Mouse (Mus musculus) limb, embryonic 10.5 days (tissue): Measurements from ENCODE around the gene Rhob. TPM values are rescaled to one million over a fixed set of nuclear protein-coding genes. Genes with fewer than 3 reads are reported as not detected.

Experiments
- DNase-seq: peaks from one replicate; pipeline ENCODE4 v3.0.0-alpha.2; 2017; ENCODE audit warnings: low spot score
- H3K27ac ChIP-seq: fragments of 300-500 bp; sonication (generic); 2 replicates; pipeline ENCODE4 v1.5.1; 2016; ENCODE audit warnings: mild to moderate bottlenecking
- H3K27me3 ChIP-seq: fragments of 300-500 bp; sonication (generic); 2 replicates; pipeline ENCODE4 v1.6.1; 2016; ENCODE audit warnings: low read depth, mild to moderate bottlenecking; ENCODE audit not compliant: poor library complexity, severe bottlenecking
- H3K36me3 ChIP-seq: fragments of 300-500 bp; sonication (generic); 2 replicates; pipeline ENCODE4 v1.6.1; 2016; ENCODE audit warnings: mild to moderate bottlenecking, moderate library complexity
- H3K4me1 ChIP-seq: fragments of 300-500 bp; sonication (generic); 2 replicates; pipeline ENCODE4 v1.6.1; 2016
- H3K4me3 ChIP-seq: fragments of 300-500 bp; sonication (generic); 2 replicates; pipeline ENCODE4 v1.5.1; 2016; ENCODE audit warnings: mild to moderate bottlenecking, moderate library complexity
- H3K9me3 ChIP-seq: fragments of 300-500 bp; sonication (generic); replicated peaks from 2 replicates; pipeline ENCODE4 v1.6.1; 2016; ENCODE audit warnings: mild to moderate bottlenecking
- WGBS: fragments of 180-500 bp; shearing (Covaris S2); methylation state at CpG from one replicate; pipeline ENCODE4 v1.1.7; 2016; 5-methylcytosine and 5-hydroxymethylcytosine counted together
- polyA plus RNA-seq: library from polyadenylated mRNA; unstranded; fragments of >200 nt; fragmentation: Nextera tagmentation; extraction: Ambion mirVana; gene quantifications from 2 replicates; pipeline ENCODE4 v1.2.1, GENCODE M21; 2016

Rhob gene
- polyA plus RNA-seq, 1 experiment from 2014 or later, result 14.7 TPM

- Histone ChIP-seq H3K9me3 (no peaks in the 10 kb centered on the region), H3K27ac (0 out of 2 replicates have a peak overlapping the region, but pooled peaks have one; percentile 0), H3K4me3 (no peak overlapping the region), H3K36me3 (no peaks in the 10 kb centered on the region), H3K27me3 (no peaks in the 10 kb centered on the region), H3K4me1 (no peaks in the 10 kb centered on the region)
- WGBS, result 77% methylated on average over 5 of the region's 5 CpGs
- no peak for DNase-seq
These were observed 11.7 kb downstream of the Rhob start for GRCm38 (mm10) chr12:8487959-8488651.

- Histone ChIP-seq H3K36me3 (no peaks in the 10 kb centered on the region), H3K4me3 (no peak overlapping the region), H3K9me3 (no peaks in the 10 kb centered on the region), H3K4me1 (no peaks in the 10 kb centered on the region), H3K27ac (no peak overlapping the region), H3K27me3 (no peaks in the 10 kb centered on the region)
- no peak for DNase-seq
- WGBS, result 77% methylated on average over 1 of the region's 1 CpGs
These were observed 12.5 kb downstream of the Rhob start for GRCm38 (mm10) chr12:8487281-8487680.

GRCm38 (mm10) chr12:8485247-8485646, 14.6 kb downstream of the Rhob start:
- Histone ChIP-seq H3K4me1 (0 out of 2 replicates have a peak, but pooled peaks cover 4% of the 10 kb centered on the region), H3K36me3 (no peaks in the 10 kb centered on the region), H3K4me3 (no peak overlapping the region), H3K27me3 (no peaks in the 10 kb centered on the region), H3K27ac (no peak overlapping the region), H3K9me3 (no peaks in the 10 kb centered on the region)
- DNase-seq, result no peak
- WGBS, result 77% methylated on average over 7 of the region's 7 CpGs

- Histone ChIP-seq H3K9me3 (no peaks in the 10 kb centered on the region), H3K27ac (no peak overlapping the region), H3K27me3 (no peaks in the 10 kb centered on the region), H3K4me1 (0 out of 2 replicates have a peak, but pooled peaks cover 4% of the 10 kb centered on the region), H3K4me3 (no peak overlapping the region), H3K36me3 (no peaks in the 10 kb centered on the region)
- DNase-seq, result no peak
- WGBS, result 76% methylated on average over 2 of the region's 2 CpGs
These were observed 17.6 kb downstream of the Rhob start for GRCm38 (mm10) chr12:8482169-8482568.

GRCm38 (mm10) chr12:8474836-8475387, 24.9 kb downstream of the Rhob start:
- H3K27ac ChIP-seq, result no peak overlapping the region
- no peaks in the 10 kb centered on the region for H3K36me3 ChIP-seq
- H3K4me1 ChIP-seq, result no peaks in the 10 kb centered on the region
- H3K4me3 ChIP-seq, result no peak overlapping the region
- no peaks in the 10 kb centered on the region for H3K27me3 ChIP-seq
- 72% methylated on average over 6 of the region's 6 CpGs for WGBS
- DNase-seq, result no peak
- H3K9me3 ChIP-seq, result no peaks in the 10 kb centered on the region

GRCm38 (mm10) chr12:8472591-8473358, 27.0 kb downstream of the Rhob start:
- Histone ChIP-seq H3K36me3 (no peaks in the 10 kb centered on the region), H3K27me3 (no peaks in the 10 kb centered on the region), H3K9me3 (no peaks in the 10 kb centered on the region), H3K4me1 (0 out of 2 replicates have a peak, but pooled peaks cover under 1% of the 10 kb centered on the region), H3K4me3 (no peak overlapping the region), H3K27ac (no peak overlapping the region)
- WGBS, result 82% methylated on average over 7 of the region's 7 CpGs
- no peak for DNase-seq

- Histone ChIP-seq H3K27me3 (no peaks in the 10 kb centered on the region), H3K4me3 (no peak overlapping the region), H3K9me3 (no peaks in the 10 kb centered on the region), H3K4me1 (peaks cover 5% of the 10 kb centered on the region; the same call in 1 of the 2 replicates), H3K36me3 (no peaks in the 10 kb centered on the region), H3K27ac (no peak overlapping the region)
- WGBS, result 83% methylated on average over 4 of the region's 4 CpGs
- DNase-seq, result no peak
These were observed 27.8 kb downstream of the Rhob start for GRCm38 (mm10) chr12:8472051-8472450.

- no peak overlapping the region for H3K4me3 ChIP-seq
- H3K27ac ChIP-seq, result no peak overlapping the region
- DNase-seq, result no peak
- peaks cover 5% of the 10 kb centered on the region; the same call in 1 of the 2 replicates for H3K4me1 ChIP-seq
- WGBS, result 96% methylated on average over 2 of the region's 2 CpGs
- no peaks in the 10 kb centered on the region for H3K27me3 ChIP-seq
- H3K36me3 ChIP-seq, result no peaks in the 10 kb centered on the region
- no peaks in the 10 kb centered on the region for H3K9me3 ChIP-seq
These were observed 28.8 kb downstream of the Rhob start for GRCm38 (mm10) chr12:8470962-8471361.

GRCm38 (mm10) chr12:8469742-8470494, 29.9 kb downstream of the Rhob start:
- Histone ChIP-seq H3K9me3 (no peaks in the 10 kb centered on the region), H3K4me1 (peaks cover 5% of the 10 kb centered on the region; the same call in 1 of the 2 replicates), H3K27ac (no peak overlapping the region), H3K36me3 (no peaks in the 10 kb centered on the region), H3K4me3 (no peak overlapping the region), H3K27me3 (no peaks in the 10 kb centered on the region)
- WGBS, result 94% methylated on average over 25 of the region's 25 CpGs
- no peak for DNase-seq

GRCm38 (mm10) chr12:8468221-8468865, 31.5 kb downstream of the Rhob start:
- Histone ChIP-seq H3K9me3 (no peaks in the 10 kb centered on the region), H3K27ac (no peak overlapping the region), H3K4me3 (no peak overlapping the region), H3K4me1 (peaks cover 5% of the 10 kb centered on the region; the same call in 1 of the 2 replicates), H3K27me3 (no peaks in the 10 kb centered on the region), H3K36me3 (no peaks in the 10 kb centered on the region)
- no peak for DNase-seq

- WGBS, result 67% methylated on average over 12 of the region's 12 CpGs
- no peak for DNase-seq
- Histone ChIP-seq H3K36me3 (no peaks in the 10 kb centered on the region), H3K27me3 (no peaks in the 10 kb centered on the region), H3K27ac (no peak overlapping the region), H3K4me3 (no peak overlapping the region), H3K4me1 (peaks cover 5% of the 10 kb centered on the region; the same call in 1 of the 2 replicates), H3K9me3 (no peaks in the 10 kb centered on the region)
These were observed 32.5 kb downstream of the Rhob start for GRCm38 (mm10) chr12:8467029-8467924.
